In the genomic region with DNA sequence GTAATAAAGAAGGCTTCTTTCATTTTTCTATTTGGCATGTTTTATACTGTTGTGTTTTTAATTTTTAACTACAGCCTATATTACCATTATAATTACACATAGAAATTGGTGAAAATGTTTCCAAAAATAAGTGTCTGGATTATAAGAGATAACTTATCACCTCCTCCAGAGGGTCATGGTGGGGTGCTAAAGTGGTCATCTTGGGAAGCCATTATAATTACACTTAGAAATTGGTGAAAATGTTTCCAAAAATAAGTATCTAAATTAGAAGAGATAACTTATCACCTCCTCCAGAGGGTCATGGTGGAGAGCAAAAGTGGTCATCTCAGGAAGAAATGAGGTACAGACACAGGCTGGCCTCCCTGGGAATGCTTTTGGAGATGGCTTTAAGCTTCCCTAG, we compare ENCODE assay signal across 24 mouse cellular contexts. TPM values are rescaled to one million over a fixed set of nuclear protein-coding genes. Genes with fewer than 3 reads are reported as not detected.
A peak's percentile ranks its signal among the peaks of the same experiment; 100 is the strongest.
DNase-seq lines count a peak whose midpoint lies in the region; ATAC-seq and TF ChIP-seq lines count a peak whose summit lies in the region.
"Had no signal": no experiment of that assay in that cellular context is flagged by ENCODE, and none has a peak within 500 bp of the region (broad histone marks: within the 10 kb centered on the region; RNA-seq: fewer than 3 reads in every experiment).

No protein-coding gene starts in this region.

- H3K27me3 ChIP-seq in hindbrain, embryonic 10.5 days (ENCODE audit: insufficient read depth, poor library complexity, severe bottlenecking), result no peaks in the 10 kb centered on the region
- no peaks in the 10 kb centered on the region for H3K27me3 ChIP-seq in hindbrain, embryonic 11.5 days (ENCODE audit: control insufficient read depth, insufficient read depth, low read length)
- H3K27me3 ChIP-seq in midbrain, embryonic 16.5 days (ENCODE audit: control insufficient read depth, insufficient read depth, low read depth, low read length), result no peaks in the 10 kb centered on the region
- no peaks in the 10 kb centered on the region for H3K27me3 ChIP-seq in midbrain, postnatal 0 days (ENCODE audit: insufficient read depth, low read length)
- H3K27me3 ChIP-seq in liver, embryonic 14.5 days (ENCODE audit: control insufficient read depth, insufficient read depth, low read length), result no peaks in the 10 kb centered on the region
- H3K27me3 ChIP-seq: embryonic facial prominence, embryonic 15.5 days; limb, embryonic 15.5 days had no signal

- peak; percentile 57 for TF ChIP-seq EP300 in liver, embryonic 14.5 days (IDR thresholded peaks at IDR 0.05; ENCODE audit: low read depth)

- H3K4me3 ChIP-seq in hindbrain, embryonic 10.5 days, result no peak overlapping the region
- no peak overlapping the region for H3K4me3 ChIP-seq in hindbrain, embryonic 11.5 days (ENCODE audit: low read depth, low read length)
- no peak overlapping the region for H3K4me3 ChIP-seq in midbrain, embryonic 16.5 days (ENCODE audit: low read depth, low read length)
- H3K4me3 ChIP-seq in midbrain, postnatal 0 days (ENCODE audit: low read depth, low read length), result no peak overlapping the region
- H3K4me3 ChIP-seq in liver, embryonic 14.5 days (ENCODE audit: insufficient read depth in 1 of 2, low read depth in 2 of 2, low read length in 2 of 2), result no peak overlapping the region
- H3K4me3 ChIP-seq: embryonic facial prominence, embryonic 15.5 days; heart, embryonic 12.5 days; left cerebral cortex, adult 2 months; limb, embryonic 15.5 days had no signal

- H3K9me3 ChIP-seq in hindbrain, embryonic 10.5 days, result no peaks in the 10 kb centered on the region
- no peaks in the 10 kb centered on the region for H3K9me3 ChIP-seq in hindbrain, embryonic 11.5 days (ENCODE audit: control insufficient read depth, low read length)
- no peaks in the 10 kb centered on the region for H3K9me3 ChIP-seq in midbrain, embryonic 16.5 days (replicated peaks; ENCODE audit: control insufficient read depth, low read length, poor library complexity, severe bottlenecking)
- no peaks in the 10 kb centered on the region for H3K9me3 ChIP-seq in midbrain, postnatal 0 days (ENCODE audit: low read length)
- H3K9me3 ChIP-seq in liver, embryonic 14.5 days (ENCODE audit: control insufficient read depth, low read length), result no peaks in the 10 kb centered on the region
- H3K9me3 ChIP-seq: embryonic facial prominence, embryonic 15.5 days; heart, embryonic 12.5 days; limb, embryonic 15.5 days had no signal

- H3K4me2 ChIP-seq in hindbrain, embryonic 11.5 days (replicated peaks; ENCODE audit: low read depth, low read length), result no peak overlapping the region
- no peak overlapping the region for H3K4me2 ChIP-seq in midbrain, embryonic 16.5 days (ENCODE audit: low read length)
- no peak overlapping the region for H3K4me2 ChIP-seq in midbrain, postnatal 0 days (ENCODE audit: low read depth, low read length, poor library complexity, severe bottlenecking)
- H3K4me2 ChIP-seq in liver, embryonic 14.5 days (ENCODE audit: low read depth), result peak overlapping the region; percentile 28
- H3K4me2 ChIP-seq: embryonic facial prominence, embryonic 15.5 days; heart, embryonic 12.5 days; limb, embryonic 15.5 days had no signal

- peaks cover 46% of the 10 kb centered on the region for H3K4me1 ChIP-seq in hindbrain, embryonic 10.5 days (replicated peaks)
- no peaks in the 10 kb centered on the region; the same call in 1 of the 2 replicates for H3K4me1 ChIP-seq in hindbrain, embryonic 11.5 days (replicated peaks; ENCODE audit: control insufficient read depth, insufficient read depth, low read length)
- peaks cover 29% of the 10 kb centered on the region for H3K4me1 ChIP-seq in midbrain, embryonic 16.5 days (ENCODE audit: control insufficient read depth, insufficient read depth, low read length)
- peaks cover 12% of the 10 kb centered on the region; the same call in 1 of the 2 replicates for H3K4me1 ChIP-seq in midbrain, postnatal 0 days (ENCODE audit: insufficient read depth, low read length)
- peaks cover 62 to 66% of the 10 kb centered on the region in 2 experiments for H3K4me1 ChIP-seq in liver, embryonic 14.5 days (replicated peaks; ENCODE audit: control insufficient read depth in 2 of 2, insufficient read depth in 2 of 2, low read length in 1 of 2)

- 0 out of 2 replicates have a peak overlapping the region, but pooled peaks have one; percentile 45 for H3K27ac ChIP-seq in hindbrain, embryonic 10.5 days
- no peak overlapping the region for H3K27ac ChIP-seq in hindbrain, embryonic 11.5 days (ENCODE audit: low read depth, low read length)
- peak overlapping the region; percentile 19; the same call in 1 of the 2 replicates for H3K27ac ChIP-seq in midbrain, embryonic 16.5 days (ENCODE audit: low read length)
- no peak overlapping the region for H3K27ac ChIP-seq in midbrain, postnatal 0 days (ENCODE audit: low read depth, low read length)
- H3K27ac ChIP-seq in liver, embryonic 14.5 days, result peak overlapping the region; percentile 65
- H3K27ac ChIP-seq: embryonic facial prominence, embryonic 15.5 days; left cerebral cortex, adult 2 months; limb, embryonic 15.5 days; macrophage had no signal

- DNase-seq in hindbrain, embryonic 10.5 days (ENCODE audit: low spot score), result no peak
- DNase-seq in hindbrain, embryonic 11.5 days (ENCODE audit: low spot score), result no peak
- no peak for DNase-seq in midbrain, postnatal 0 days (ENCODE audit: low spot score)
- DNase-seq in liver, embryonic 14.5 days (ENCODE audit: low read depth in 3 of 3, low spot score in 3 of 3), result no peak
- no peak for DNase-seq in lung, postnatal 14 days
- DNase-seq in adrenal gland, postnatal 10 days, result no peak
- DNase-seq: adrenal gland, postnatal 36 days; cerebellum, adult 11 months; cerebellum, adult 9-11 months; gastrocnemius, postnatal 14 days; heart, adult 11 months; heart, postnatal 10 days; kidney, adult 18-20 months; left cerebral cortex, postnatal 4 days; right cerebral cortex, adult 18-20 months; right cerebral cortex, postnatal 4 days; thymus, postnatal 36 days had no signal

- no peak overlapping the region for H3K9ac ChIP-seq in hindbrain, embryonic 11.5 days (ENCODE audit: low read depth, low read length)
- H3K9ac ChIP-seq in midbrain, embryonic 16.5 days (ENCODE audit: low read depth, low read length), result no peak overlapping the region
- H3K9ac ChIP-seq in midbrain, postnatal 0 days (replicated peaks; ENCODE audit: low read length, poor library complexity, severe bottlenecking), result no peak overlapping the region
- H3K9ac ChIP-seq in liver, embryonic 14.5 days (replicated peaks), result peak overlapping the region; percentile 44
- H3K9ac ChIP-seq: embryonic facial prominence, embryonic 15.5 days; heart, embryonic 12.5 days; limb, embryonic 15.5 days had no signal

- no peak for TF ChIP-seq CTCF in midbrain, postnatal 0 days (IDR thresholded peaks at IDR 0.05)
- no peak for TF ChIP-seq CTCF in liver, embryonic 14.5 days (IDR thresholded peaks at IDR 0.05; ENCODE audit: low read depth)

- peaks cover 32% of the 10 kb centered on the region for H3K36me3 ChIP-seq in hindbrain, embryonic 10.5 days
- H3K36me3 ChIP-seq in hindbrain, embryonic 11.5 days (ENCODE audit: control insufficient read depth, insufficient read depth, low read length), result no peaks in the 10 kb centered on the region
- H3K36me3 ChIP-seq in midbrain, embryonic 16.5 days (ENCODE audit: control insufficient read depth, insufficient read depth, low read length), result no peaks in the 10 kb centered on the region; the same call in 1 of the 2 replicates
- H3K36me3 ChIP-seq in midbrain, postnatal 0 days (ENCODE audit: insufficient read depth, low read length), result peaks cover 11% of the 10 kb centered on the region
- H3K36me3 ChIP-seq in liver, embryonic 14.5 days (replicated peaks; ENCODE audit: control insufficient read depth, insufficient read depth, low read depth), result no peaks in the 10 kb centered on the region
- H3K36me3 ChIP-seq: heart, embryonic 12.5 days had no signal

- ATAC-seq in hindbrain, embryonic 11.5 days (ENCODE audit: low FRiP score), result no peak
- ATAC-seq in midbrain, embryonic 16.5 days, result no peak
- ATAC-seq in midbrain, postnatal 0 days (ENCODE audit: low FRiP score), result no peak
- ATAC-seq in liver, embryonic 14.5 days (ENCODE audit: insufficient read depth), result no peak
- ATAC-seq: forebrain, embryonic 16.5 days had no signal

RNA-seq across cellular contexts. Expression of a gene that starts 48.5 kb away (rescaled TPM):
- 22.7 and 28.8 TPM in 2 replicates for polyA plus RNA-seq in hindbrain, embryonic 10.5 days (2016; fragmentation: Nextera tagmentation; extraction: Ambion mirVana)
- 36.8 and 42.4 TPM in 2 replicates for polyA plus RNA-seq in hindbrain, embryonic 11.5 days (2014; fragmentation: Nextera tagmentation; extraction: Ambion mirVana)
- polyA plus RNA-seq in midbrain, embryonic 16.5 days (2015; fragmentation: Nextera tagmentation; extraction: Ambion mirVana), result 56.9 and 70.2 TPM in 2 replicates
- 133 and 155 TPM in 2 replicates for total RNA-seq in midbrain, postnatal 0 days (2014; rRNA removed)
- 48.8 and 68.1 TPM in 2 replicates for polyA plus RNA-seq in midbrain, postnatal 0 days (2015; fragmentation: Nextera tagmentation; extraction: Ambion mirVana)
- polyA plus RNA-seq in liver, embryonic 14.5 days (2012; rRNA removed), result 6.6 and 6.9 TPM in 2 replicates
- polyA plus RNA-seq in liver, embryonic 14.5 days (2014; fragmentation: Nextera tagmentation; extraction: Ambion mirVana), result 8.3 and 11.3 TPM in 2 replicates
- 10 to 100 TPM; 17.4 to 23.0 TPM for total RNA-seq in adrenal gland, postnatal 10 days (2021)

Comparison
In these comparisons a context has a peak if more than half of its experiments do, and no peak if none do; other contexts are left out.
1. H3K27ac ChIP-seq: peak in hindbrain, embryonic 10.5 days (single experiment), midbrain, embryonic 16.5 days (single experiment) and liver, embryonic 14.5 days (single experiment); none in hindbrain, embryonic 11.5 days (single experiment) and midbrain, postnatal 0 days (single experiment).